Mouse (Mus musculus) testis, adult 2 months (tissue): Measurements from ENCODE around the gene Grasp. TPM values are rescaled to one million over a fixed set of nuclear protein-coding genes. Genes with fewer than 3 reads are reported as not detected.

ENCODE experiments used
- H3K27ac ChIP-seq: fragments of 200-500 bp; 2 replicates; pipeline ENCODE4 v1.5.1; 2012; ENCODE audit warnings: low read depth, low read length; ENCODE audit not compliant: control insufficient read depth, insufficient read depth
- H3K27me3 ChIP-seq: fragments of 200-500 bp; 2 replicates; pipeline ENCODE4 v1.6.1; 2012; ENCODE audit warnings: mild to moderate bottlenecking, low read length, moderate library complexity; ENCODE audit not compliant: control insufficient read depth, insufficient read depth
- H3K36me3 ChIP-seq: fragments of 200-500 bp; 2 replicates; pipeline ENCODE4 v1.6.1; 2012; ENCODE audit warnings: mild to moderate bottlenecking, low read length; ENCODE audit not compliant: control insufficient read depth, insufficient read depth
- H3K4me1 ChIP-seq: fragments of 200-500 bp; 2 replicates; pipeline ENCODE4 v1.6.1; 2012; ENCODE audit warnings: low read length; ENCODE audit not compliant: control insufficient read depth, insufficient read depth
- H3K4me3 ChIP-seq: fragments of 200-500 bp; 2 replicates; pipeline ENCODE4 v1.5.1; 2012; ENCODE audit warnings: low read depth, mild to moderate bottlenecking, low read length, moderate library complexity, mixed read lengths; ENCODE audit not compliant: control insufficient read depth
- CTCF ChIP-seq: fragments of 200-500 bp; IDR thresholded peaks from 2 replicates; pipeline ENCODE4 v1.5.1; 2012; ENCODE audit warnings: low read depth, mild to moderate bottlenecking, inconsistent platforms, low read length, moderate library complexity; ENCODE audit not compliant: control insufficient read depth, insufficient read depth, insufficient replicate concordance
- POLR2A ChIP-seq: fragments of 200-500 bp; IDR thresholded peaks from 2 replicates; pipeline ENCODE4 v1.6.1; 2012; ENCODE audit warnings: low read depth, mild to moderate bottlenecking, inconsistent platforms, low read length, moderate library complexity; ENCODE audit not compliant: control insufficient read depth
- polyA plus RNA-seq: library from polyadenylated mRNA; depleted of rRNA; stranded (reverse); fragments of >200 nt; gene quantifications from 2 replicates; pipeline ENCODE4 v1.2.3, GENCODE M21; 2012

The Grasp gene
- polyA plus RNA-seq, 1 experiment, result 1.8 TPM

DNA sequence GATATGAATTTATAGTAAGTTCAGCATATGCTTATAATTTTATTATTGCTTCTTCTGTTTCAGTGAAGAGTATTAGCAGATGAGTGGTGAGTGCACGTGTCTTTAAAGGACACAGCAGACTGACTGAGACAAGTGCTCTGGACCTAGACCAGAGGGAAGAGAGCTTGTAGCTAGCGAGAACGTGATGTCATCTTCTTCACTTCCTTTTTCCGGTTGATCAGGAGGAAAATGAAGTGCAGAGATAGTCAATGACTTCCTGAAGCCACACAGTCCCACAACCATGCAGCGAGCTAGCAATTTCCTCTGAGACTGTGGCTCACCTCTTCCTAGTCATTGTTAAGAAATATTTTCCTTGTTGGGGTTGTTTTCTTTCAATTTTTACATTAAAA, 33.2 kb upstream of the Grasp start:
- no peaks in the 10 kb centered on the region for H3K27me3 ChIP-seq
- TF ChIP-seq POLR2A, result no peak
- TF ChIP-seq CTCF, result no peak
- H3K27ac ChIP-seq, result no peak overlapping the region
- no peak overlapping the region for H3K4me3 ChIP-seq
- H3K4me1 ChIP-seq, result no peaks in the 10 kb centered on the region; the same call in 1 of the 2 replicates
- H3K36me3 ChIP-seq, result no peaks in the 10 kb centered on the region

DNA sequence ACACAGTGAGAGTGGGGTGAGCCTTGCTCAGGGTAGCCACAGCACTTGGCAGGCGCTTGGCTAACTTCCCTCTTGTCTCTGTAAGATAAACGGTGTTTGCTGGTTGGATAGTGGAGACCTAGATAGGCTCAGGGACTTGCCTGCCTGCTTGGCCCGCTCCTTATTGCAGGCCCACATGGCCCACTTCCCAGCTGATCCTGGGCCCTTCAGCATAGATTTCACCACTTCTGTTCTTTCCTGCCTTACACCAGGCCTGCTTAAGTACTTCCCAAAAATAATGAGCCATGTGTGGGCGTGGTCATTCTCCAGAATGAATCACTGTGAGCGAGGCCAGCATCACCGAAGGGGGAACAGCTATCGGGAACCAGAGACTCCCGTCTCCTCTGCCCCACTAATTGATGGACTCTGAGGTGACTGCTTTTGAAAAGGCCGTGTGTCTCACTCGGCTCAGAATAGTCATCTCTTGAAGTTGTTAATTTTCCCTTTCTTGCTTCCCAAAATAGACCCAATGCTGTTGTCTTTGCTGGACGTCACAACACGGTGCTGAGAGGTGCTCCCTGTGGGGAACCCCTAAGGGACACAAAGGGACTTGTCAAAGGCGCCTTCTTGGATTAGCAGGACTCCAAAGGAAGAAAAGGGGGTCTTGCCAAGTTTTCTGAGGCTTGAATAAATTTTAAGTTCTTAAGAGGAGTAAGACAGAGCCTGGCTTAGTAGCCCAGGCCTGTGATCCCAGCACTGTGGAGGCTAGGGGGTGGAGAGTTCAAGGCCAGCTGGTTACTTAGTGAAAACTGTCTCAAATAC, 32.3 kb upstream of the Grasp start:
- Histone ChIP-seq H3K4me1 (no peaks in the 10 kb centered on the region; the same call in 1 of the 2 replicates), H3K36me3 (no peaks in the 10 kb centered on the region), H3K27me3 (no peaks in the 10 kb centered on the region), H3K27ac (no peak overlapping the region), H3K4me3 (no peak overlapping the region)
- TF ChIP-seq CTCF, result no peak
- no peak for TF ChIP-seq POLR2A

DNA sequence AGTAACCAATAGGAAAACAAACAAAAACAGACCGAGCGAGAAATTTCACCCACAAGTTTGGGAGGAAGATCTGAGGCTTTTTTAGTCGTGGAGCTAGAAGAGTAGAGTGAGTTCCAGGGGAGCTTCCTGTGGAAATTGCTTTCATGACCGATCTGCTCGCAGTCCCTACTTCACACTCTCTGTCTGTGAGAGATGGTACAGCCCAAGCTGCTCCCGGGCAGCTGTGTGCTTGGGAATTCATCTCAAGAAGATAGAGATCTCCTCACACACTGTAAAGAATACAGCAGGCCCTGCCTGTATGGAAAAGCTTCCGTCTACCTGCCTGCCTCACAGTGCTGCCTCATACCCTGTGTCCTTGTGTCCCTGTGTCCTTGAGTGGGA, 31.7 kb upstream of the Grasp start:
- no peaks in the 10 kb centered on the region; the same call in 1 of the 2 replicates for H3K4me1 ChIP-seq
- no peaks in the 10 kb centered on the region for H3K36me3 ChIP-seq
- H3K27ac ChIP-seq, result no peak overlapping the region
- no peak overlapping the region for H3K4me3 ChIP-seq
- H3K27me3 ChIP-seq, result no peaks in the 10 kb centered on the region
- TF ChIP-seq CTCF (no peak), POLR2A (no peak)

DNA sequence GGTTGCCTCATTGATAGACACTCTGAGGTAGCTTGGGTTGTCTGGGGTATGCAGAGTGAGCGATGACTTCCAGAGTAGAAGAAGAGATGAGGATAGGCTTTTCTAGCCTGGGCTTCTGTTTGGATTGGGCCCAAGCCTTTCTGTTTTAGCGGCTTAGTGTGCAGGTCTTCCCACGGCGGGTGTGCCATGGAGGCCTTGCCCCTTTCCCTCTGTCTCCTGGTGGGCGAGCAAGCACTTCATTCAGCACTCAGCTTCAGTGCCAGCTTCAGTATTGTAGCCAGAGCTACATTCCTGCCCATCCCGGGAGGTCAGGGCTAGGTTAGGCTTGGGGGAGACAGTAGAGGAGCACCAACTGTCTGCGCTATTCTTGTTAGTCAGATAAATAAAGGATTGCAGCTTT, 31.3 kb upstream of the Grasp start:
- TF ChIP-seq CTCF, result no peak
- no peak for TF ChIP-seq POLR2A
- H3K27me3 ChIP-seq, result no peaks in the 10 kb centered on the region
- H3K4me1 ChIP-seq, result no peaks in the 10 kb centered on the region; the same call in 1 of the 2 replicates
- H3K36me3 ChIP-seq, result no peaks in the 10 kb centered on the region
- no peak overlapping the region for H3K4me3 ChIP-seq
- H3K27ac ChIP-seq, result no peak overlapping the region

DNA sequence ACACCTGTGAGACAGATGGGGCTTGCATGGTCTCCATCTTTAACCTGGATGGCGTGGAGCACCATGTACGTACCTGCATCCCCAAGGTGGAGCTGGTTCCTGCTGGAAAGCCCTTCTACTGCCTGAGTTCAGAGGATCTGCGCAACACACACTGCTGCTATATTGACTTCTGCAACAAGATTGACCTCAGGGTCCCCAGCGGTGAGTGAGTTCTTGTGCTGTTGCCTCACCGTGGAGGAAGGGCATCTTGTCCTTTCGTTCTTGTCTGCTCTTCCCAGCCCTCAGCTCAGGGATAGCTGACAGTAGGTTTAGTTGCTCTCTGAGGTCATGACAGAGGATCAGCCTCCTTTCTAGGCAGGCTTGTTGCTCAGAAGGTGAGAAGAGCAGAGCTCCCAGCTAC, 30.0 kb upstream of the Grasp start:
- Histone ChIP-seq H3K27me3 (no peaks in the 10 kb centered on the region), H3K27ac (no peak overlapping the region), H3K4me1 (no peaks in the 10 kb centered on the region; the same call in 1 of the 2 replicates), H3K36me3 (no peaks in the 10 kb centered on the region), H3K4me3 (no peak overlapping the region)
- TF ChIP-seq POLR2A (no peak), CTCF (no peak)

DNA sequence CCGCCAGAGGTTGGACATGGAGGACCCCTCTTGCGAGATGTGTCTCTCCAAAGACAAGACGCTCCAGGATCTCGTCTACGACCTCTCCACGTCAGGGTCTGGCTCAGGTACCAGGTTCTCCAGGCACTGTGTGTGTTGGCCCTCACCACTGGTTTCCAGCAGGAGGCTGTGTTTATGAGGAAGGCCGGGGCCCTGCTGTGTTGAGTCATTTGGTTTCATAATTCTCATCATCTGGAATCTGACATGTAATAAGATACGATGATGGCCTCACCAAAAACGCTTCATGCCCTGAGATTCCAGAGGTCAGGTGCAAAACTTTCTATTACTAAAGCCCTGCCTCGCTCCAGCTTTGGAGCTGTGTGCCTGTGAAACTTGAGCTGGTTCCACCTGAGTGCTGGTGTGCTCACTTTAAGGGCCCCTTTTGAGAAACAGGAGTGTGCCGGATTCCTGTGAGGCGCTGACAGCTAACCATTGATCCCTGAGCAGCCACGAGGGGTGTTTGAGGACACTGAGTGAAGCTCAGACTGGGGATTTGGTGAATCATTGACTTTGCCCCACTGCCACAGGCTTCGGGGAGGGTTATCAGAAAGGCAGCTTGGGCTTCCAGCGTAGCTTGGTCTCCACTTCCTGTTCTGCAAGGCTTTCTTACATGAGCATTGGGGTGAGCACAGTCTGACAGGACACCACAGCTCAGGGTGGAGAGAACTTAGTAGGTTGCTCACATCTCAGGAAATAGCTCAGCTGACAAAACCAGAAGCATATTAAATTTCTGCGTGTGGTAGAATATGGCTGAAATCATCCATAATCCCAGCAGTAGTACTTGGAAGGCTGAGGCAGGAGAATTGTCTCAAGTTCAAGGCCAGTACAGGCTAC, 28.8 kb upstream of the Grasp start:
- Histone ChIP-seq H3K4me3 (no peak overlapping the region), H3K4me1 (no peaks in the 10 kb centered on the region; the same call in 1 of the 2 replicates), H3K27me3 (no peaks in the 10 kb centered on the region), H3K36me3 (no peaks in the 10 kb centered on the region), H3K27ac (no peak overlapping the region)
- TF ChIP-seq CTCF (no peak), POLR2A (no peak)
